Mouse (Mus musculus): ENCODE data around the gene Nkd2.

GRCm38 (mm10) chr13:73887415-73887874 lies 40.0 kb upstream of the Nkd2 start:
- no peak for TF ChIP-seq POLR2A (IDR thresholded peaks at IDR 0.05; ENCODE audit: insufficient read depth, low read depth, low read length)
- no peak for TF ChIP-seq CTCF (IDR thresholded peaks at IDR 0.05; ENCODE audit: insufficient read depth, low read depth, low read length)
